Mouse (Mus musculus): ENCODE measurements around the gene Entpd7. TPM values are rescaled to one million over a fixed set of nuclear protein-coding genes. Genes with fewer than 3 reads are reported as not detected.
A peak's percentile ranks its signal among the peaks of the same experiment; 100 is the strongest.

Gene Entpd7
- polyA plus RNA-seq (2016; fragmentation: Nextera tagmentation; extraction: Ambion mirVana) = 9.7 TPM in 2 replicates

DNA sequence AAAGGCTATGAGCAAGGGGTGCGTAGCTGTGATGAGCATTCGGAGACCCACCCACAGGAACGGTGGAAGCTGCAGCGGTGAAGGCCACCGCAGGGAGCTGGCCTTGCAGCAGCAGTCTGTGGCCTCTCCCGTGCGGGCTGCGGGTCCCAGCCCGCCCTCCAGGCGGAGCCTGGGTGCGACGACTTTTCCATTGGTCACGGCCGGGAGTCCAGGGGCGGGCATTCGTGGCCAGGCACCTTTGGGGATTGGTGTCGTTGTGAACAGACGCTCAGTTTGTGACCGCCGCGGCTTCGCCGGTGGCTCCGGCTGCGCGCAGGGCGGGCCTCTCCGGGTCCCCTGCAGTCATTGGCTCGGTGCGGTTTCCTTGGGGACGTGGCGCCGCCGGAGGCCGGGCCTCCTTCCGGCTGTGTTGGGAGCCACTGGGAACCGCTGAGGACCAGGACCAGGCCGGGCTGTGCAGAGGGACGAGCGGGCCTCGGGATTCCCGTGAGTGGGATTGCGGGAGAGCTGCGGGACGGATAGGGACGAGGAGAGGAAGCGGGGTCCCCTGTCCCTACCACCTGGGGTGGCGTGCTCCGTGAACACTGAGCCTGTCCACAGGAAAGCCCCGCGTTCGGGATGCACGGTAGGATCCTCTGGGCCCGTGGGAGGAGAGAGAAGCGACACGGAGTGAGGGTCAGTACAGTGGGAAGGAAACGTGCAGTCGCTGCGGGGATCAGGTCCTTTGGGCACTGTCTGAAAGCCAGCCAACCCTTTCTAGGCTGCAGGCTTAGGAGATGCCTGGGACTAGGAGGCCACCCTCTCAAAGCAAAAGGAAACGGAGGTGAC, at the start of gene Entpd7:
TSS of gene Entpd7 (plus strand) at position 254 of the 828 bp plus-strand sequence.
- WGBS = under 1% methylated on average over 60 of the region's 60 CpGs
- peak; percentile 97 for DNase-seq (ENCODE audit: low spot score)
- no peaks in the 10 kb centered on the region for H3K9me3 ChIP-seq (replicated peaks)
- H3K4me3 ChIP-seq = peak within 1 kb of the TSS; percentile 95
- H3K36me3 ChIP-seq = peaks cover 11% of the 10 kb centered on the region
- H3K27ac ChIP-seq (replicated peaks) = peak within 1 kb of the TSS; percentile 88
- H3K27me3 ChIP-seq (ENCODE audit: low read depth, poor library complexity, severe bottlenecking) = peaks cover 6% of the 10 kb centered on the region
- peaks cover 26% of the 10 kb centered on the region for H3K4me1 ChIP-seq

DNA sequence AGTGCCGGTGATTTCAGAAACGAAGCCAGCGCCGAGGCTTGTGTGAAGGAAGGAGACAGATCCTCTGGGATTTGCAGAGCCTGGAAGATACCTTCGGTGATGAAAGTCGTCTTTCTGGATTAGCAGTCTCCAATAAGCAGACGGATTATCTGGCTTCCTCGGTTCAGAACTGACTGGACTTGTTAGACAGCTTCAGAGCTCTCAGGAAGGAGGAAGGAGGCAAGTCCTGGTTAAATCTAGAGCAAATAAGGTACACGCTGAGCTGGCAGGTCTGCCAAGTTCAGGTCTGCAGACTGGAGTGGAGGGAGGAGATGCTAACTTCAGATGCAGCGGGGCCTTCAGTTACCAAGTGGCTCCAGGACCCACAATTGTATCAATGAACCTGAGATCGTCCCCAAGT, 47.6 kb upstream of the Entpd7 start:
- WGBS = 71% methylated on average over 11 of the region's 11 CpGs
- no peaks in the 10 kb centered on the region; the same call in 1 of the 2 replicates for H3K27me3 ChIP-seq (ENCODE audit: low read depth, poor library complexity, severe bottlenecking)

DNA sequence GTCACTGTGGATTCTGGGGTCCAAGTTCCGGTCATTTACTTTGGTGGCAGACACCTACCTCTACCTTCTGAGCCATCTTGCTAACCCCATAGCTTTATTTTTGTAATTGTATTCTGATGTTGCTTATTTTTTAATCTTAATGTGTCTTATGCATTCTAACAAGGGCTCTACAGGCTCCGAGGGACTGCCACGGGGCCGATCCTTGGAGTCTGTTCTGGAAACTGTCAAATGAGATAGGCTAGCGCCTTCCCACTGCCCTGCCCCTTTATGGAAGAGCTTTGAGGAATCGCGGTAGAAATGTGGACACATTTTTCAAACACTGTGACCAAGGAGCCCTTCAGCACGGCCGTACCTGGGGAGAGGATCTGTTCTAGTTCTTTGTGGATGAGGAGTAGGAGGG, 46.6 kb upstream of the Entpd7 start:
- Histone ChIP-seq H3K36me3 (no peaks in the 10 kb centered on the region), H3K4me3 (no peak overlapping the region), H3K9me3 (replicated peaks) (no peaks in the 10 kb centered on the region), H3K4me1 (no peaks in the 10 kb centered on the region), H3K27ac (replicated peaks) (no peak overlapping the region), H3K27me3 (ENCODE audit: low read depth, poor library complexity, severe bottlenecking) (no peaks in the 10 kb centered on the region; the same call in 1 of the 2 replicates)
- DNase-seq (ENCODE audit: low spot score) = no peak
- 88% methylated on average over 9 of the region's 9 CpGs for WGBS

More for the DNA sequence above, 47.6 kb upstream of the Entpd7 start:
- no peaks in the 10 kb centered on the region for H3K36me3 ChIP-seq
- no peak overlapping the region for H3K4me3 ChIP-seq
- no peak for DNase-seq (ENCODE audit: low spot score)
- H3K9me3 ChIP-seq (replicated peaks) = no peaks in the 10 kb centered on the region
- no peaks in the 10 kb centered on the region for H3K4me1 ChIP-seq
- H3K27ac ChIP-seq (replicated peaks) = no peak overlapping the region

DNA sequence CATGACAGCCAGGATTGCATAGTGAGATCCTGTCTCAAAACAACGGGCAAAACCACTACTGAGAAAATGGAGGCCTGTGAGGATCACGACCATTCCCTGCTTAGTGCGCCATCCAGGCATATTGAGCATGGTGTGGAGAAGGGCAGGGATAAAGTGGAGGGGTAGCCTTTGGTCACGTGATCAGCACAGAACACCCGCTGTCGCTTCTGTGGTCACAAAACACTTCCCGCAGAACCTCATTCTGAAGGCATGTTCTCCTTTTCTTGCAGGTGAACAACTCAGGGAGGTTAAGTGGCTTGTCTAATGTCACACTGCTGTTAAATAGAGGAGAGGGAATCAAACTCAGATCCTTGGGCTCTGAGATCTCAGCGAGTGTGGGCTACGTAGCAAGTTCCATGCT, 44.0 kb upstream of the Entpd7 start:
- H3K27ac ChIP-seq (replicated peaks) = no peak overlapping the region
- no peaks in the 10 kb centered on the region for H3K36me3 ChIP-seq
- H3K9me3 ChIP-seq (replicated peaks) = no peaks in the 10 kb centered on the region
- H3K27me3 ChIP-seq (ENCODE audit: low read depth, poor library complexity, severe bottlenecking) = no peaks in the 10 kb centered on the region; the same call in 1 of the 2 replicates
- no peak overlapping the region for H3K4me3 ChIP-seq
- 93% methylated on average over 9 of the region's 9 CpGs for WGBS
- DNase-seq (ENCODE audit: low spot score) = no peak
- H3K4me1 ChIP-seq = no peaks in the 10 kb centered on the region

DNA sequence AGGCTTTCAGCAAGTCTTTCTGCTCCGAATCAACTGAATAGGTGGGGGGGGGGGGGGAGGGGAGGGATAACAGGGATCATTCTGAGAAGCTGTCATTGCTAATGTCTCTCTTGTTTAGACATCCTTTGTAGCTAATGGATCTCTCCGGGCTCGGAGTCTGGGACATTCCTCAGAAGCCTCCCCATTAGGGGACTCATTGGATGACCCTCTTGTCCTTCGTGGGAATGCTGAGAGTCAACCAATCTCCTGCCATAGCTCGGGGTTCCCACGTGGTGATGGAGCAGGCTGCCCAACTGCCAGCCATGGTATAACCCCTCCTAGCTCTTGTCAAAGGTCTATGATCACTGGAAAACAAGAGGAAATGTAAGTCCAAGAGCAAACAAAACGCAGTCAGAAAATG, 42.6 kb upstream of the Entpd7 start:
- Histone ChIP-seq H3K9me3 (replicated peaks) (no peaks in the 10 kb centered on the region), H3K27ac (replicated peaks) (no peak overlapping the region), H3K4me1 (no peaks in the 10 kb centered on the region), H3K27me3 (ENCODE audit: low read depth, poor library complexity, severe bottlenecking) (no peaks in the 10 kb centered on the region), H3K36me3 (no peaks in the 10 kb centered on the region), H3K4me3 (no peak overlapping the region)
- 65% methylated on average over 7 of the region's 7 CpGs for WGBS
- DNase-seq (ENCODE audit: low spot score) = no peak

DNA sequence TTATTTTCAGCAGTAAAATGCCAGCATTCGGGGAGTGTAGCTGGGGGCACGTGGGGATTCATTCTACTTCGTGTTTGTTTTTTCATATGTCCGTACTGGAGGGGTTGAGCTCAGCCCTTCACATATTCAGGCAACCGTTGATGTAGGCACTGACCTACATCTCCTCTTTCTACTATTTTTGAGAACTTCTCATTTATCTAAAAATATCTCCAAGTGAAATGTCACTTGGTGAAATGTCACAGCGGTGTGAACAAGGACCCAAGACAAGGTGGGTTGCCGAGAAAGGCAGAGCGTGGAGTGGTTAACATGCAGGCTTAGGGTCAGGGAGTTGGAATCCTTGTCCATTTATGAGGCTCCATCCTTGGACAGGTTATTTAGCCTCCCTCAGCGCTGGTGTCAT, 42.2 kb upstream of the Entpd7 start:
- 91% methylated on average over 9 of the region's 9 CpGs for WGBS
- Histone ChIP-seq H3K9me3 (replicated peaks) (no peaks in the 10 kb centered on the region), H3K27ac (replicated peaks) (no peak overlapping the region), H3K27me3 (ENCODE audit: low read depth, poor library complexity, severe bottlenecking) (no peaks in the 10 kb centered on the region), H3K4me3 (no peak overlapping the region), H3K4me1 (no peaks in the 10 kb centered on the region), H3K36me3 (no peaks in the 10 kb centered on the region)
- DNase-seq (ENCODE audit: low spot score) = no peak

DNA sequence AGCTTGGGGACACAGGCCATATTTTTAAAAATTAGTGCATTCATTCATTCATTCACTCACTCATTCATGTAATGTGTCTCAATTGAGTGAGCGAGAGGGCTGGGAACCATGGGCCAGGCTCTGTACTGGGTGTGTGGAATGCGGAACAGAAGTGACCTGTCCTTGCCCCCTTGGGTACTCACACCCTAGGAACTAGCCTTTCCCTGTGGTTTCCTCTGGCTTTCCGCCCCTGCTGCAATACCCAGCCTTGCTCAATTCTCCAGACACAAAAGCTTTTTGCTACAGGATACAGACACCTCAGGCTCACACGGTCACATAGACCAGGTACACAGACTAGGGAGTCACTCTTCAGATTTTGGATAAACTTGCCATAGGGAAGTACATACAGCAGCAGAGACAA, 41.1 kb upstream of the Entpd7 start:
- Histone ChIP-seq H3K36me3 (no peaks in the 10 kb centered on the region), H3K4me1 (no peaks in the 10 kb centered on the region), H3K4me3 (no peak overlapping the region), H3K27ac (replicated peaks) (no peak overlapping the region), H3K27me3 (ENCODE audit: low read depth, poor library complexity, severe bottlenecking) (peaks cover 3% of the 10 kb centered on the region; the same call in 1 of the 2 replicates), H3K9me3 (replicated peaks) (no peaks in the 10 kb centered on the region)
- 95% methylated on average over 4 of the region's 4 CpGs for WGBS
- no peak for DNase-seq (ENCODE audit: low spot score)

DNA sequence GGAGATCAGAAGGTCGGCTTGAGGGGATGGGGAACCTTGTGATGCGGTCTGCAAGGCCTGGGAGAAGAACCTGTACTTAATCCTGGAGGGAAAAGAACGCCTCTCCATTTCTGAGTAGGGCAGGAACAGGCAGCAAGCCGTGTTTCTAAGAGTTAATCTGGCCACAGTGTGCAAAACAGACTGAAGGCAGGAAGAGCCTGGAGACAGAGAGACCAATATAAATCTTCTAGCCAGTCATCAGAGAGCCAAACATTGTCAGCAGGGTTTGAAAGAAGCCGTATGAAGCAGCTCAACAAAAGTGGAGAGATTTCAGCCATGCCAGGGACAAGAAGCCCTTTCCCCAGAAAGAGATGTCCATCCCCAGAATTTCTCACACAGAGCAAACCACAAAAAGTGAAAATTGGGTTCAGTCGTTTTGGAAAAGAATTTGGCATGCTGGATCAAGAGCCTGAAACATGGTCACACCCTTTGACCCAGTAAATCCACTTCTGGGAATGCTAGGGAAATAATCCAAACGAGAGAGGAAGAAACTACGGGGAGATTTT, 38.2 kb upstream of the Entpd7 start:
- H3K4me1 ChIP-seq = no peaks in the 10 kb centered on the region
- WGBS = 70% methylated on average over 8 of the region's 8 CpGs
- H3K27ac ChIP-seq (replicated peaks) = no peak overlapping the region
- no peak for DNase-seq (ENCODE audit: low spot score)
- peaks cover 15% of the 10 kb centered on the region for H3K27me3 ChIP-seq (ENCODE audit: low read depth, poor library complexity, severe bottlenecking)
- H3K36me3 ChIP-seq = no peaks in the 10 kb centered on the region
- no peak overlapping the region for H3K4me3 ChIP-seq
- H3K9me3 ChIP-seq (replicated peaks) = no peaks in the 10 kb centered on the region

DNA sequence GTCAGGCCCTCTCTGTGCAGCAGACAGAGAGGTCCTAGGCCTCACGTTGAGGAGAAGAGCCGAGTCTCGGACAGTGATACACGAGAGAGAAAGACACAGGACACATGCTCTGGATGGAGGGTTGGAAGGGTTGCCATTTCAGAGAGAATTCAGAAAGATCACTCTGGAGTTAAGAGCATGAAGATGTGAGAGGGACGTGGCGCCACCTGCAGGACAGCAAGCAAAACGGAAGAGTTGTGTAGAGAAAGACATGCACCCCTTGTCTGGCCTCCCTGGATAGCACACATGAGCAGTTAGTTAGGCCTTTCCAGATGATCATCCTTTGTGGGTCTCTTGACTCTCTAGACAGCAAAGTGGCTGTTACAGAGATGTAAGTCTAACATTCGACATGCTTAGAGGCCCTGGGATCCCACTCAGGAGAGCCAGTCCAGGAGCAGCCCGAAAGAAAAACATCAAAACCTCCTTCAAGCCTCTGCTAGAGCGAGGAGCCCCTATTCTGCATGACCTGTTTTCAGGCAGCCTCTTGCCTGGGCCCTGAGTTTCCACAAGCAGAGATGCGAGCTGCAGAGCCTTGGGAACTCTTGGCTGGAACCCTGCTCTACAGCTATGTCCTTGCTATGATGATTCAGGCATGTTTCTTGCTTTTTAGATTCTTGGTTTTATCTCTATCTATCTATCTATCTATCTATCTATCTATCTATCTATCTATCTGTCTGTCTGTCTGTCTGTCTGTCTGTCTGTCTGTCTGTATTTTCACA, 33.6 kb upstream of the Entpd7 start:
- peak; percentile 56 for DNase-seq (ENCODE audit: low spot score)
- H3K4me3 ChIP-seq = no peak overlapping the region
- peaks cover 20% of the 10 kb centered on the region for H3K27me3 ChIP-seq (ENCODE audit: low read depth, poor library complexity, severe bottlenecking)
- WGBS = 40% methylated on average over 11 of the region's 11 CpGs
- H3K36me3 ChIP-seq = no peaks in the 10 kb centered on the region
- H3K27ac ChIP-seq (replicated peaks) = no peak overlapping the region
- H3K4me1 ChIP-seq = no peaks in the 10 kb centered on the region
- no peaks in the 10 kb centered on the region for H3K9me3 ChIP-seq (replicated peaks)

DNA sequence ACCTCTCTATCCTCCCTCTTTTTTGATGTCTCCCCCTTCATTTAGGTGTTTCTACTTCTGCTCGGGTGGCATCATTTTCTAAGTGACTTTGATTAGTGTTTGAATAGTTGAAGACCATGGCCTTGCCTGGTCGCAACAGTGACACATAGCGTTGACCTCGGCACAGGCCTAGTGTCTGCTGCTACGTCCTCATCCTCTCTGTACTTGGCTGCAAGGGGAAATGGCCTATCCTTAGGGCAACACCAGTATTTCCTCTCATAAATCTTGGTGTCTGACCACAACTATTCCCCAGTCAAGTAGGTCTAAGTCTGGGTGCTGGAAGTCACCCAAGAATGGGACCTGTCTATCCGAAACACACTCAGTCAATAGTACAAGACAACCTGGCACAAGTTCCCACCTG, 29.8 kb upstream of the Entpd7 start:
- peaks cover 8% of the 10 kb centered on the region for H3K4me1 ChIP-seq
- peaks cover 12% of the 10 kb centered on the region for H3K27me3 ChIP-seq (ENCODE audit: low read depth, poor library complexity, severe bottlenecking)
- no peaks in the 10 kb centered on the region for H3K9me3 ChIP-seq (replicated peaks)
- H3K4me3 ChIP-seq = no peak overlapping the region
- no peak overlapping the region for H3K27ac ChIP-seq (replicated peaks)
- no peak for DNase-seq (ENCODE audit: low spot score)
- H3K36me3 ChIP-seq = peaks cover 17% of the 10 kb centered on the region
- 93% methylated on average over 6 of the region's 6 CpGs for WGBS

DNA sequence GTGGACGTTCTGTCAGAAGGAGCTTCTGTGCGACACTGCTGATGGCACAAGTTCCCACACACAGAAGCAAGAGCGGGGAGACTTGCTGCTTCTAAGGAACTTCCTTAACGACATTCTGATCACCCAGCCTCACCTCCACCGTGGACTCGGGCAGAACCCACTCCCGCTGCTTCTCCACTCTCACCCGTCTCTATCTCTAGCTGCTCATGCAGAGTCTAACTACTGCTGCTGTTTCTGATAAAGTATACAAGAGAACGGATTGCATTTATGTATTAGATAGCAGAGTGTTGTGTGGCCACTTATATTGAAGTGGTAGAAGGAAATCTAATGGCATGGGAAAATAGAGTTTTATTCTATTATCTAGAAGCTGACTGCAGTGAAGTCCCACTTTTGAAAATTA, 28.7 kb upstream of the Entpd7 start:
- H3K36me3 ChIP-seq = peaks cover 19% of the 10 kb centered on the region
- no peak for DNase-seq (ENCODE audit: low spot score)
- WGBS = 86% methylated on average over 9 of the region's 9 CpGs

DNA sequence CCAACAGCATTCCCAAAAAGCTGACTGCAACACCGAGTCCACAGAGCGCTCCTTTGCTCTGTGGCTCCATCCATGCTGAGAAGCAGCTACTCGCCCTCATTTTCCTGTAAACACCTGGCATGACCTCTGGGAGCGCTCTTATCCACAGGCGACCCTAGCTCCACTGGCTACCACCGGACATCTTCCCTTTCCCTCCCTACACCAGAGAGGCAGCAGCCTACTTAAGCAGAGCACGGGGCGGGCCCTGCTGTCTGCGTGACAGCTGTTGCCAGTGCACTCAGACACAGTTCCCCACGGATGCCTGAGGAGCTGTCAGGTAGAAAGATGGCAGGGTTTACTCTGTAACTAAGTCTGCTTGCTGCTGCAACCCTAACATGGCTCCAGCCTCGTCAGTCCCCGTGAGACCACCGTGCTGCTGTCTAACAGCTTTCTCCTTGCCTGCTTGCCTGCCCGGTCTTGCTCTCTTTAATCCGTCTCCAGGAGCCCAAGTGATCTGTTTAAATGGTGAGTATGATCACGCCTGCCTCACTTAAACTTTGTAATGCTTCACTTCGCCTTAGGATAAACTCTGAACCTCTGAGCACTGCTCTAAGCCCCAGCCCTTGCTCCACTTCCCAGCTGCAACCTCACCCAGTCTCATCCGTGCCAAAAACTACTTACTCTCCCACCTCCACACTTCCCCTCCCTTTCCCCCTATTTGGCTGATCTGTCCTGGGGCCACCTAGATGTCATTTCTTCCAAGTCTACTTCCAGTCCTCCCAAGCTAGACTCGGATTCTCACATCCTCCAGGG, 27.1 kb upstream of the Entpd7 start:
- DNase-seq (ENCODE audit: low spot score) = peak; percentile 58
- Histone ChIP-seq H3K4me1 (peaks cover 8% of the 10 kb centered on the region), H3K27ac (replicated peaks) (no peak overlapping the region), H3K27me3 (ENCODE audit: low read depth, poor library complexity, severe bottlenecking) (no peaks in the 10 kb centered on the region), H3K9me3 (replicated peaks) (no peaks in the 10 kb centered on the region), H3K4me3 (peak overlapping the region; percentile 9; the same call in 1 of the 2 replicates), H3K36me3 (peaks cover 23% of the 10 kb centered on the region)
- WGBS = 34% methylated on average over 19 of the region's 19 CpGs

More for the DNA sequence above, 28.7 kb upstream of the Entpd7 start:
- peaks cover 8% of the 10 kb centered on the region for H3K4me1 ChIP-seq
- H3K27ac ChIP-seq (replicated peaks) = no peak overlapping the region
- H3K9me3 ChIP-seq (replicated peaks) = no peaks in the 10 kb centered on the region
- H3K4me3 ChIP-seq = no peak overlapping the region
- peaks cover 5% of the 10 kb centered on the region; the same call in 1 of the 2 replicates for H3K27me3 ChIP-seq (ENCODE audit: low read depth, poor library complexity, severe bottlenecking)

Measured in midbrain, embryonic 10.5 days (tissue).